Mouse (Mus musculus): ENCODE results near the gene Tbx1. TPM values are rescaled to one million over a fixed set of nuclear protein-coding genes. Genes with fewer than 3 reads are reported as not detected.

Tbx1 gene
- polyA plus RNA-seq, 1 experiment from 2014 or later, result 1.4 TPM

DNA sequence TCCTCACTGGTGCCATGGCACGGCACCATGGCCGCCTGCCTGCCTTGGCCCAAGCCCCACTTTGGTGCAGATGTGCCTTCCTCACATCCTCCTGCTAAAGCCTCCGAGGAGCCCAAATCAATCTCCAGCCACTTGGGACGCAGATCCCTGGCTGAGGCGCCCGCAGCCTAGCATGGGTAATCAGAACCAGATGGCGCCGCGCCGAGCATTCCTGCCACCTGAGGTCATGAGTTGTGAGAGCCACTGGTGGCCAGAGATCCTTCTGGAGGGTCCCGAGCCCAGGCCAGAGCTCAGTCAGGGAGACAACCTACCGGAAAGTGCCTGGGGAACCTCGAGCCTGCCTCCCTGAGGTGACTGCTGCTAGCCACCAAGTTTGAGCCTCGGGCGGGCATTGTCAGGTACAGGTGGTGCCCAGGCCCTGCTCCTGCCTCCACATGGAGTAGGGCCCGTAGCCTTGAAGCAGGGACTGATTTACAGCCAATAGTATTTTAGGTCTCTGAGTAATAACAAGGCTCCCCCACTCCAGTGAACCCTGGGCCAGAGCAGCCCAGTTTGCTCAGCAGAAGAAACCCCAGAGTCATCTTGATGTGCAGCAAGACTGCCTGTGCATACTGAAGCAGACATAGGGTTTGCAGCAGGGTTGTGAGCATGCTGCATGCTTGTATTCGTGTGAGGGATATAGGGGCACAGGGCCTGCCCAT, 35.1 kb downstream of the Tbx1 start:
- no peak; the same call in 1 of the 2 replicates for ATAC-seq (replicated peaks; ENCODE audit: insufficient number of reproducible peaks, low FRiP score, low TSS enrichment)
- Histone ChIP-seq H3K4me3 (ENCODE audit: low read depth, low read length) (no peak overlapping the region), H3K27me3 (ENCODE audit: control insufficient read depth, insufficient read depth, low read length) (0 out of 2 replicates have a peak, but pooled peaks cover 3% of the 10 kb centered on the region), H3K27ac (ENCODE audit: low read depth, low read length) (no peak overlapping the region), H3K4me1 (ENCODE audit: control insufficient read depth, insufficient read depth, low read length) (peaks cover 10% of the 10 kb centered on the region), H3K4me2 (no peak overlapping the region), H3K9ac (ENCODE audit: low read depth, low read length) (no peak overlapping the region), H3K9me3 (replicated peaks; ENCODE audit: control insufficient read depth, low read length) (no peaks in the 10 kb centered on the region), H3K36me3 (ENCODE audit: control insufficient read depth, insufficient read depth, low read length) (no peaks in the 10 kb centered on the region)
- 32% methylated on average over 17 of the region's 17 CpGs for WGBS (ENCODE audit: insufficient replicate concordance)

GRCm38 (mm10) chr16:18554721-18555120, 35.8 kb downstream of the Tbx1 start:
- Histone ChIP-seq H3K9ac (ENCODE audit: low read depth, low read length) (no peak overlapping the region), H3K4me3 (ENCODE audit: low read depth, low read length) (no peak overlapping the region), H3K4me1 (ENCODE audit: control insufficient read depth, insufficient read depth, low read length) (peaks cover 10% of the 10 kb centered on the region), H3K36me3 (ENCODE audit: control insufficient read depth, insufficient read depth, low read length) (no peaks in the 10 kb centered on the region), H3K27me3 (ENCODE audit: control insufficient read depth, insufficient read depth, low read length) (0 out of 2 replicates have a peak, but pooled peaks cover 3% of the 10 kb centered on the region), H3K9me3 (replicated peaks; ENCODE audit: control insufficient read depth, low read length) (no peaks in the 10 kb centered on the region), H3K4me2 (no peak overlapping the region), H3K27ac (ENCODE audit: low read depth, low read length) (no peak overlapping the region)
- 30% methylated on average over 2 of the region's 2 CpGs for WGBS (ENCODE audit: insufficient replicate concordance)
- no peak for ATAC-seq (replicated peaks; ENCODE audit: insufficient number of reproducible peaks, low FRiP score, low TSS enrichment)

- H3K36me3 ChIP-seq (ENCODE audit: control insufficient read depth, insufficient read depth, low read length), result no peaks in the 10 kb centered on the region
- H3K4me3 ChIP-seq (ENCODE audit: low read depth, low read length), result no peak overlapping the region
- 0 out of 2 replicates have a peak, but pooled peaks cover 3% of the 10 kb centered on the region for H3K27me3 ChIP-seq (ENCODE audit: control insufficient read depth, insufficient read depth, low read length)
- H3K4me2 ChIP-seq, result no peak overlapping the region
- no peak for ATAC-seq (replicated peaks; ENCODE audit: insufficient number of reproducible peaks, low FRiP score, low TSS enrichment)
- H3K4me1 ChIP-seq (ENCODE audit: control insufficient read depth, insufficient read depth, low read length), result peaks cover 10% of the 10 kb centered on the region
- H3K9ac ChIP-seq (ENCODE audit: low read depth, low read length), result no peak overlapping the region
- 64% methylated on average over 11 of the region's 11 CpGs for WGBS (ENCODE audit: insufficient replicate concordance)
- H3K27ac ChIP-seq (ENCODE audit: low read depth, low read length), result no peak overlapping the region
- no peaks in the 10 kb centered on the region for H3K9me3 ChIP-seq (replicated peaks; ENCODE audit: control insufficient read depth, low read length)
Measured at GRCm38 (mm10) chr16:18552106-18552710, 38.3 kb downstream of the Tbx1 start.

DNA sequence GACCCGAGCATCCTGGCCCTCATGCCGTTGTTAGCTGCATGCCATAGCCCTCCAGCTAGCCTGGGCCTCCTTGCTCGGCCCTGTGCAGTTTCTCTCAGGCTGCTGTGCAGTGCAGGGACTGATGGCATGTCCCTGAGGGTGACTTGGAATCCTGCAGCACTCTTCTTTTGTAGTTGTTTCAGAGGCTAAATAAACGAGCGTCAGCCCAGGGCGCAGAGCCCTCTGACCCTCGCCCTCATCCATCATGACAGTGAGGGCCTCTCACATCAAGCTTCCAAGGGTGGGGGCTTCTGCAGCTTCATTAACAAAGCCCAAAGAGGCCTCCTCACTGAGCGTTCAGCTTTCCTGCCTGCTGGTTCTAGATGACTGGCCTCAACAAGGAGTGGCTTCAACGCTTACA, 38.9 kb downstream of the Tbx1 start:
- no peak for ATAC-seq (replicated peaks; ENCODE audit: insufficient number of reproducible peaks, low FRiP score, low TSS enrichment)
- whole genome bisulfite sequencing (ENCODE audit: insufficient replicate concordance), result 44% methylated on average over 9 of the region's 9 CpGs
- H3K4me2 ChIP-seq, result no peak overlapping the region
- no peaks in the 10 kb centered on the region for H3K36me3 ChIP-seq (ENCODE audit: control insufficient read depth, insufficient read depth, low read length)
- 0 out of 2 replicates have a peak overlapping the region, but pooled peaks have one; percentile 10 for H3K9ac ChIP-seq (ENCODE audit: low read depth, low read length)
- 0 out of 2 replicates have a peak, but pooled peaks cover 3% of the 10 kb centered on the region for H3K27me3 ChIP-seq (ENCODE audit: control insufficient read depth, insufficient read depth, low read length)
- H3K4me1 ChIP-seq (ENCODE audit: control insufficient read depth, insufficient read depth, low read length), result peaks cover 10% of the 10 kb centered on the region
- no peak overlapping the region for H3K27ac ChIP-seq (ENCODE audit: low read depth, low read length)
- H3K9me3 ChIP-seq (replicated peaks; ENCODE audit: control insufficient read depth, low read length), result no peaks in the 10 kb centered on the region
- no peak overlapping the region for H3K4me3 ChIP-seq (ENCODE audit: low read depth, low read length)

- Histone ChIP-seq H3K27me3 (ENCODE audit: control insufficient read depth, insufficient read depth, low read length) (0 out of 2 replicates have a peak, but pooled peaks cover 3% of the 10 kb centered on the region), H3K9me3 (replicated peaks; ENCODE audit: control insufficient read depth, low read length) (no peaks in the 10 kb centered on the region), H3K4me2 (no peak overlapping the region), H3K27ac (ENCODE audit: low read depth, low read length) (no peak overlapping the region), H3K36me3 (ENCODE audit: control insufficient read depth, insufficient read depth, low read length) (no peaks in the 10 kb centered on the region), H3K9ac (ENCODE audit: low read depth, low read length) (no peak overlapping the region), H3K4me1 (ENCODE audit: control insufficient read depth, insufficient read depth, low read length) (no peaks in the 10 kb centered on the region; the same call in 1 of the 2 replicates), H3K4me3 (ENCODE audit: low read depth, low read length) (no peak overlapping the region)
- ATAC-seq (replicated peaks; ENCODE audit: insufficient number of reproducible peaks, low FRiP score, low TSS enrichment), result no peak
- 78% methylated on average over 5 of the region's 5 CpGs for WGBS (ENCODE audit: insufficient replicate concordance)
Measured at GRCm38 (mm10) chr16:18547891-18548290, 42.6 kb downstream of the Tbx1 start.

- Histone ChIP-seq H3K36me3 (ENCODE audit: control insufficient read depth, insufficient read depth, low read length) (no peaks in the 10 kb centered on the region), H3K27ac (ENCODE audit: low read depth, low read length) (no peak overlapping the region), H3K4me1 (ENCODE audit: control insufficient read depth, insufficient read depth, low read length) (peaks cover 3% of the 10 kb centered on the region; the same call in 1 of the 2 replicates), H3K4me3 (ENCODE audit: low read depth, low read length) (no peak overlapping the region), H3K9ac (ENCODE audit: low read depth, low read length) (no peak overlapping the region), H3K27me3 (ENCODE audit: control insufficient read depth, insufficient read depth, low read length) (no peaks in the 10 kb centered on the region), H3K4me2 (no peak overlapping the region), H3K9me3 (replicated peaks; ENCODE audit: control insufficient read depth, low read length) (no peaks in the 10 kb centered on the region)
- no peak for ATAC-seq (replicated peaks; ENCODE audit: insufficient number of reproducible peaks, low FRiP score, low TSS enrichment)
- 48% methylated on average over 8 of the region's 8 CpGs for WGBS (ENCODE audit: insufficient replicate concordance)
Measured at GRCm38 (mm10) chr16:18543151-18543829, 47.2 kb downstream of the Tbx1 start.

- no peak overlapping the region for H3K4me3 ChIP-seq (ENCODE audit: low read depth, low read length)
- H3K4me1 ChIP-seq (ENCODE audit: control insufficient read depth, insufficient read depth, low read length), result peaks cover 3% of the 10 kb centered on the region; the same call in 1 of the 2 replicates
- no peak overlapping the region for H3K27ac ChIP-seq (ENCODE audit: low read depth, low read length)
- H3K4me2 ChIP-seq, result no peak overlapping the region
- no peaks in the 10 kb centered on the region for H3K9me3 ChIP-seq (replicated peaks; ENCODE audit: control insufficient read depth, low read length)
- H3K9ac ChIP-seq (ENCODE audit: low read depth, low read length), result no peak overlapping the region
- ATAC-seq (replicated peaks; ENCODE audit: insufficient number of reproducible peaks, low FRiP score, low TSS enrichment), result no peak
- WGBS (ENCODE audit: insufficient replicate concordance), result 52% methylated on average over 6 of the region's 6 CpGs
- H3K36me3 ChIP-seq (ENCODE audit: control insufficient read depth, insufficient read depth, low read length), result no peaks in the 10 kb centered on the region
- H3K27me3 ChIP-seq (ENCODE audit: control insufficient read depth, insufficient read depth, low read length), result no peaks in the 10 kb centered on the region
Measured at GRCm38 (mm10) chr16:18539281-18539680, 51.2 kb downstream of the Tbx1 start.

DNA sequence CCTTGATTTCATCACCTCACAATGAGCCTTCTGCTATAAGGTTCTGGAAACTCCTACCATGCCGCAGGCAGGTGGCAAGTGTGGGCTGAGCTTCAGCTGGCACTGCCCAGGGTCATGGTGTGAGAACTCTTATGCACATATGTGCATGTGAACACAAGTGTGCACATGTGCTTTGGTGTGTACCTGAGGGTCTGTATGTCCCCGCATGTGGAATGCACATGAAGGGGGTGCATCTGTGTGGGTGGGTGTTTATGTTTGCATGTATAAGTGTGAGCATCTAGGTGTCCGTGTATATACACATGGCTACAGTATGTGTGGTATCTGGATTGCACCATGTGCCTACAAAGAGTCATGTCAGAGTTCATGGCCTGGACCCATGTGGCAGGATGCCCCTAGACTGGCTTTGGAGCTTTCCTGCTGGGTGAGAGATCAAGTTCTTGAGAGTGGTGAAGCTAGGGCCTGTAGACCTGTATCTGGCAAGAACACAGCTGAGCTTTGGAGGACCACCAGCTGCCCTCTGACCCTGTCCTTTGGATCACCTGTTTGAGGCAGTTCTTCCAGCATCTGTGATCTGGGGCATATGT, 53.0 kb downstream of the Tbx1 start:
- H3K27me3 ChIP-seq (ENCODE audit: control insufficient read depth, insufficient read depth, low read length), result no peaks in the 10 kb centered on the region

More for the DNA sequence above, 53.0 kb downstream of the Tbx1 start:
- 81% methylated on average over 3 of the region's 3 CpGs for WGBS (ENCODE audit: insufficient replicate concordance)
- Histone ChIP-seq H3K9ac (ENCODE audit: low read depth, low read length) (no peak overlapping the region), H3K27ac (ENCODE audit: low read depth, low read length) (no peak overlapping the region), H3K4me3 (ENCODE audit: low read depth, low read length) (no peak overlapping the region), H3K4me2 (no peak overlapping the region), H3K4me1 (ENCODE audit: control insufficient read depth, insufficient read depth, low read length) (0 out of 2 replicates have a peak, but pooled peaks cover 3% of the 10 kb centered on the region), H3K36me3 (ENCODE audit: control insufficient read depth, insufficient read depth, low read length) (no peaks in the 10 kb centered on the region), H3K9me3 (replicated peaks; ENCODE audit: control insufficient read depth, low read length) (no peaks in the 10 kb centered on the region)
- ATAC-seq (replicated peaks; ENCODE audit: insufficient number of reproducible peaks, low FRiP score, low TSS enrichment), result no peak
